Mouse (Mus musculus) frontal cortex, adult 2 months (tissue): ENCODE data around the gene Tigar. TPM values are rescaled to one million over a fixed set of nuclear protein-coding genes. Genes with fewer than 3 reads are reported as not detected.

Experiments used
- DNase-seq, 2 experiments: peaks; one replicate each; pipeline ENCODE4 v3.0.0; 2022; ENCODE audit warnings: low spot score in 1 of 2; ENCODE audit errors: extremely low spot score in 1 of 2
- polyA plus RNA-seq: library from polyadenylated mRNA; depleted of rRNA; stranded (reverse); fragments of >200 nt; gene quantifications from 2 replicates; pipeline ENCODE4 v1.2.3, GENCODE M21; 2012

The Tigar gene
- polyA plus RNA-seq, 1 experiment: 16.6 TPM

- no peak for DNase-seq
These were observed 33.8 kb upstream of the Tigar start for GRCm38 (mm10) chr6:127143124-127143520.

- peak; percentile 28 to 68 for DNase-seq
These were observed 33.1 kb upstream of the Tigar start for GRCm38 (mm10) chr6:127142154-127143123.

DNA sequence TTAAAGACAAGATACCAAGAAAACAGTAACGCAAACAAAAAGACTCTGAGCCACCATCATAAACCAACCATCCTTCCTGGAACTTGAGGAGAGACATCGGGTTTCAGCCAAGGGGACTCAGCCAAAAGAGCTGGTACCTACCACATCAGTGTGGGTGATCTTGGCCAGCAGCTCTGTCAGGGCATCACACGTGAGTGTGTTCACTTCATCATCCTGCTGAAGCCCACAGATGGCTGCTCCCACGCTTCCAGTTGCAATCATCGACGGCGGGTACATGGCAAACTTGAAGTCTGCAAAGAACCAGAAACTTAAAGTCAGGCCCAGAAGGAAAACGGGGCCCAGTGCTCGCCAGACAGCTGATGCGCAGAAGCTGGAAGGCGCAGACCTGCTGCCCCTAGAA lies 29.6 kb upstream of the Tigar start:
- DNase-seq: peak in 1 of 2 experiments; percentile 23

DNA sequence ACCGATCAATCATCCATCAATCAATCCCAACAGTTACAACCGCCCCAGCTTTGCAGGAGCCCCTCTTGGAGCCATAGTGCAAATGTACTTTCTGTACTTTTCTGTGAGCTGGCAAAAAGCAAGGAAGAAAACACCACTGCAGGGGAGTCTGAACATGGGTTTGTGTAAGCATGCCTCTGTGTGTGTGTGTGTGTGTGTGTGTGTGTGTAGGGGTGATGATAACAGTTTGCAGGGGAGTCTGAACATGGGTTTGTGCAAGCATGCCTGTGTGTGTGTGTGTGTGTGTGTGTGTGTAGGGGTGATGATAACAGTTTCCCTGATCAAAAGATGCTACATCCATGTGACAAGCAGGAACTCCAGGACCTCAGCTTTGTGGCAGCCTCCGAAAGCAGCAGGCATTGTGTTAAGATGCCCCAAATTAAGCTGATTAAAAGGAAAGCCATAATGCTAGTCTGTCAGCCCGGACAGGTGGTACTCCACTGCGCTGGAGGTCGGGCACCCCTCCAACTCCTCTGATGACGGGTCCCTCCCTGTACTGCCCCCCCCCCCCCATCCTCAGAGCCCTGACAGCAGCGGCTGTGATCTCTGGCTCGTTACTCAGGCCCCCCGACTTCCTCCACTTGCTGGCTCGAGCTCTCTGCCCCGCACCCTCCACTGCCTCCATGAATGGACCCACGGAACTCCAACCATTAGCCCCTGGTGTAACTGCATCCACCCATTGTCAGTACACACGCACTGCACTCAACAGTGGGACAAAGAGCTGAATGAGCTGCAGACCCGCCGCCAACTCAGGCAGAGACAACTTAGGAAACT lies 24.3 kb upstream of the Tigar start:
- no peak for DNase-seq

DNA sequence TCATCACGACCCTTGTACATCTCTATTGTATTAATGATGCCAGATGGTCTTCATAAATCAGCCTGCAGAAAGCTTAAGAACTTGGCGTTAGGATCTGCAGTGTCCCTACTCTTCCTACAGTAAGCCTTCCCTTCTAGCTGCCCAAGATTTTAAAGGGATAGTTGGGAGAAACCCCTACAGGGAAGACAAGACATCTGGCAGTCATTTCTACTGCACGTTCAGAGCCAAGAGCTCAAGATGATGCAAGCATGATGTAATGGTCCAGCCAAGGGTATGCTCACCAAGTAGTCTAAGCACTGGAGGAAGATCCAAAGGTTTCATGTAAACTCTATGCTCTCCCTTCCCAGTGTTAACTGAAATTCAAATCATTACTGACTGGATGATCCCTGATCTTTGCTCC lies 23.4 kb upstream of the Tigar start:
- DNase-seq: no peak

GRCm38 (mm10) chr6:127131946-127132345 lies 22.6 kb upstream of the Tigar start:
- no peak for DNase-seq

DNA sequence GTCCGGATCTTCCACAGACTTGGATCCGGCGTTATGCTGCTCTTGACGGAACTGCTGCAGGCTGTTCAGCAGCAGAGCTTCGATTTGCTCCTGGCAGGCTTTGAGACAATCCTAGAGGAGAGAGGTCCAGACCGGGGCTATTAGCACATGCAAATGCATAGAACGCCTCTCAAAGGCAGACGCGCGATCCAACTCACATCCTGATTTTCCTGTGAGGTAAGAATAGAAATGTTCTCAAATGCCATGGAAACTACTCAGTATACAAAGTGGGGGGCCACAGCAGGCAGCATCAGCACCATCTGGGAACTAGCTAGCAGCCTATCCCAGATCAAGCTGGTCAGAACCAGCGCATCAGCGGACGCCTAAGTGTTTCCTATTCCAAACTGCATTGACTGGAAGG lies 21.0 kb upstream of the Tigar start:
- no peak for DNase-seq

DNA sequence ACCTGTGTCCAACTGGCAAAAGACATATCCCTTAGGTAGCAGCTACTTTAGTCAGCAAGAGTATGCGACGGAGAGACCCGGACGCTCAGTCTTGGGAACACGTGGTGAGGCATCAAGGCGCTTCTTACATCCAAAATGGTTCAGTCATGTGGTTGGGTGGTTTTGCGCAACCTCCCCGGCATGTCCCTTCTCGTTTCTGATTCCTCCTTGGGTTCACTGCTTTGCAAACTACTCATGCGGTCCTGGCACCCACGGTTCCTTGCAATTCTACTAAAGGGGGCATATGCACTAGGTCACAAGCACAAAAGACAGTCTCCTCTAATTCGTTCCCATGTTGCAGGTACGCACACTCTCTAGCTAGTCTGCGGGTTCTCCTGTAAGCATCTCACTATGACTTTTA lies 20.3 kb upstream of the Tigar start:
- no peak for DNase-seq

GRCm38 (mm10) chr6:127123506-127123905 lies 14.1 kb upstream of the Tigar start:
- no peak for DNase-seq

DNA sequence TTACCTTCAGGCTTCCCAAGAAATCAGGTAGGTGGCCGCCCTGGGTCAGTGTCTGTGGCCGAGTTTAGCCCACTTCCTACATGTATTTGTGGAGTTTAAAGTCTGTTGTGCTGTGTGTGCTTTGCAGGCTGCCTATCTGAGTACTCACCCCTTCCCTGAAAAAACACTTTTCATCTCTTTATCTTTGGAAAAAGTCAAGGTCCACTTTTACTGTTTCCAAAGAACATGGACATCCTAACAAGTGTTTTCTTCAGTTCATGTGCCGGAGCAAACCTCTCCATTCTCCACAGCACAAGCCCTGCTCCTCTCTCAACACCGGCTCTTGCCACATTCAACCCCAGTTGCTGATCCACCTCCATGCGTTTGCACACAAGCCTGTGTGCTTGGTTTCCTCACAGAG lies 13.6 kb upstream of the Tigar start:
- DNase-seq: no peak

DNA sequence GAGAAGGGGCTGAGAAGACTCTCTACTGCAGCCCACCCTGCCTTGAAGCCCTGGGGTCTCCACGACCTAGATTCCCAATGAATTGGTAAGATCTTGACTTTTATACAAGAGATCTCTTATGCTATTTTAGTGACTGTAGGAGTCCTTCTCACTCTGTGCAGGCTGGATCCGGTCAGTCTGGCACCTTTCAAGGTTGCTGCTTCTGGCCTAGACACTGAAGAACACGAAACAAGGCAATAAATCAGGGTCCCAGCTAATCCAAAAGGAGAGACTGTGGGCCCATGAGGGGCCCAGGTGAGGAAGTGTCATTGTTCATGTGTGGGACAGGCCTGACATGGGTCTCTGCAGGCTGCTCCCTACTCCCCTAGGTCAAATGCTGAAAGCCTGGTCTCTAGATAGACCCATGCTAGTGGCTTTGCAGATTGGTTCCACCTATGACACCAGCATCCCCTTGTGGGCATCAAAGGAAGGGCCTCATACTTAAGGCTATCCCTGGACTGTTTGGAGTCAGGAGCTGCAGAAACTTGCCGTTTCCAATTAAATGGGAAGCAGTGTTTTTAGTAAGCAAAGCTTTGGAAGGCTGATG lies 13.0 kb upstream of the Tigar start:
- DNase-seq: no peak

GRCm38 (mm10) chr6:127114753-127115456 lies 5.5 kb upstream of the Tigar start:
- DNase-seq: no peak

GRCm38 (mm10) chr6:127108368-127109060 lies 843 bp downstream of the Tigar start:
- peak in 1 of 2 experiments; percentile 19 for DNase-seq

- DNase-seq: no peak
These were observed 1.9 kb downstream of the Tigar start for GRCm38 (mm10) chr6:127107413-127107812.

DNA sequence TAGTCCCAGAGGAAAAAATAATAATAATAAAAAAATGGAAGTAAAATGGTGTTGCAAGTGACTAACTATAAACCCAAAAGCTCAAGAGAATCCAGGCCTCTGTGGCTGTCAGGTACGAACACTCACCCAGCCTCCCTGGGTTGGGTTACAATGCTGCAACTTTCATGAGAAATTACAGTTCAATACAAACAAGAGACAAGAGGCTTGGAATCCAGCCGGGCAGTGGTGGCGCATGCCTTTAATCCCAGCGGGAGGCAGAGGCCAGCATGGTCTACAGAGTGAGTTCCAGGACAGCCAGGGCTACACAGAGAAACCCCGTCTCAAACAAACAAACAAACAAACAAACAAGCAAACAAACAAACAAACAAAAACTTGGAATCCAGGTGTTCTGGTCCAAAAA lies 2.6 kb downstream of the Tigar start:
- no peak for DNase-seq

- peak in 1 of 2 experiments; percentile 31 for DNase-seq
These were observed 3.2 kb downstream of the Tigar start for GRCm38 (mm10) chr6:127106189-127106588.

DNA sequence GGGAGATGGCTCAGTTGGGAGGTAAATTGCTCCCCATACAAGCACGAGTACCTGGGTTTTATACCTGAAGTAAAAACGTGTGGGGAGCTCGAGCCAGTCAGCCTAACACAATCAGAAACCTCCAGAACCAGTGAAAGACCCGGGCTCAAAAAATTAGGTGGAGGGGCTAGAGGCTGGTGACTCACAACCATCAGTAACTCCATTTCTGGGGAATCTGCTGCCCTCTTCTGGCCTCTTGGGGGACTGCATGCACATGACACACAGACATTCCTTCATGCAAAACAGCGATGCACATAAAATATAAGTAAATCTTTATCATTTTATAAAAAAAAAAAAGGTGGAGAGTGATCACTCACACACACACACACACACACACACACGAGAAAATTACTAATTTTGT lies 4.2 kb downstream of the Tigar start:
- peak in 1 of 2 experiments; percentile 59 for DNase-seq

DNA sequence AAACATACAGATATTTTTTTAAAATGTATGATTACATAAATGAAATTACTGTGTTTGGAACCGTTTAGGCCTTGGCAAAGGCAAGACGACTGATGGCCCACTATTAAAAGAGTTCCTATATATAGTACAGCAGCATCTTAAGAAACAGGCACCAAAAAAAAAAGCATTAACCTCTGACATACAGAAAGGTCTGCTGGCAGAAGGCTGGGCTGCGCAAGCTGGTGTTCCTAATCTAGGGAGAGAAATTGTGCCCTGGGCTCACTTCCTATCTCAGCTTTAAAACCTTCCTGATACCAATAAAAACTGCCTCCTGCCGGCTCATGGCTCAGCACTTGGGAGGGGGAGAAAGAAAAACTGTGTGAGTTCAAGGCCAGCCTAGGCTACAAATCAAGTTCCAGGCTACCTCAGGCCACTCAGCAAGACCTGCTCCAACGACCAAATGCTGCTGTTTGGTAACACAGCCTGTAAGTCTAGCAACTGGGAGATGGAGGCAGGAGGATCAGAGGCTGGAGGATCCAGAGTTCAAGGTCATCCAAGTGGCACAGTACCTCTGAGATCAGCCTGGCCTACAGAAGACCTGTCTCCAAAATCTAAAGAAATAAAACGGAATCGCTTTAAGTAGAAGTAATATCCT lies 4.8 kb downstream of the Tigar start:
- no peak for DNase-seq

GRCm38 (mm10) chr6:127103506-127104275 lies 5.7 kb downstream of the Tigar start:
- DNase-seq: no peak
